Mouse (Mus musculus): Measurements from ENCODE around the gene Hebp1. TPM values are rescaled to one million over a fixed set of nuclear protein-coding genes. Genes with fewer than 3 reads are reported as not detected.

Gene Hebp1
- total RNA-seq (2017), result 1.1 and 9.1 TPM in 2 replicates

GRCm38 (mm10) chr6:135197921-135198532 lies at the start of gene Hebp1, which contains the start of gene Fam234b:
Gene Hebp1 (minus strand): TSS chr6:135198022.
Gene Fam234b (plus strand): TSS chr6:135197977.
- peak; percentile 34; the same call in 1 of the 2 replicates for ATAC-seq (ENCODE audit: extremely low read depth, insufficient number of reproducible peaks, low FRiP score, poor library complexity, severe bottlenecking)

- ATAC-seq (ENCODE audit: extremely low read depth, insufficient number of reproducible peaks, low FRiP score, poor library complexity, severe bottlenecking), result no peak
Measured at GRCm38 (mm10) chr6:135245586-135245985, 47.8 kb upstream of the Hebp1 start.

- ATAC-seq (ENCODE audit: extremely low read depth, insufficient number of reproducible peaks, low FRiP score, poor library complexity, severe bottlenecking), result no peak
Measured at GRCm38 (mm10) chr6:135240361-135240760, 42.5 kb upstream of the Hebp1 start.

GRCm38 (mm10) chr6:135238211-135238610 lies 40.4 kb upstream of the Hebp1 start:
- no peak for ATAC-seq (ENCODE audit: extremely low read depth, insufficient number of reproducible peaks, low FRiP score, poor library complexity, severe bottlenecking)

GRCm38 (mm10) chr6:135237326-135237725 lies 39.5 kb upstream of the Hebp1 start:
- no peak for ATAC-seq (ENCODE audit: extremely low read depth, insufficient number of reproducible peaks, low FRiP score, poor library complexity, severe bottlenecking)

GRCm38 (mm10) chr6:135236576-135236975 lies 38.8 kb upstream of the Hebp1 start:
- no peak for ATAC-seq (ENCODE audit: extremely low read depth, insufficient number of reproducible peaks, low FRiP score, poor library complexity, severe bottlenecking)

GRCm38 (mm10) chr6:135235742-135236141 lies 37.9 kb upstream of the Hebp1 start:
- ATAC-seq (ENCODE audit: extremely low read depth, insufficient number of reproducible peaks, low FRiP score, poor library complexity, severe bottlenecking), result no peak

GRCm38 (mm10) chr6:135232443-135233182 lies 34.8 kb upstream of the Hebp1 start:
- ATAC-seq (ENCODE audit: extremely low read depth, insufficient number of reproducible peaks, low FRiP score, poor library complexity, severe bottlenecking), result no peak

GRCm38 (mm10) chr6:135230586-135230985 lies 32.8 kb upstream of the Hebp1 start:
- no peak for ATAC-seq (ENCODE audit: extremely low read depth, insufficient number of reproducible peaks, low FRiP score, poor library complexity, severe bottlenecking)

GRCm38 (mm10) chr6:135228465-135228941 lies 30.7 kb upstream of the Hebp1 start:
- ATAC-seq (ENCODE audit: extremely low read depth, insufficient number of reproducible peaks, low FRiP score, poor library complexity, severe bottlenecking), result peak; percentile 39; the same call in 1 of the 2 replicates

- ATAC-seq (ENCODE audit: extremely low read depth, insufficient number of reproducible peaks, low FRiP score, poor library complexity, severe bottlenecking), result no peak
Measured at GRCm38 (mm10) chr6:135223786-135224416, 26.1 kb upstream of the Hebp1 start.

GRCm38 (mm10) chr6:135219916-135220315 lies 22.1 kb upstream of the Hebp1 start:
- no peak for ATAC-seq (ENCODE audit: extremely low read depth, insufficient number of reproducible peaks, low FRiP score, poor library complexity, severe bottlenecking)

GRCm38 (mm10) chr6:135218330-135218729 lies 20.5 kb upstream of the Hebp1 start:
- ATAC-seq (ENCODE audit: extremely low read depth, insufficient number of reproducible peaks, low FRiP score, poor library complexity, severe bottlenecking), result no peak

GRCm38 (mm10) chr6:135212666-135213065 lies 14.8 kb upstream of the Hebp1 start:
- ATAC-seq (ENCODE audit: extremely low read depth, insufficient number of reproducible peaks, low FRiP score, poor library complexity, severe bottlenecking), result no peak

GRCm38 (mm10) chr6:135211169-135211568 lies 13.3 kb upstream of the Hebp1 start:
- ATAC-seq (ENCODE audit: extremely low read depth, insufficient number of reproducible peaks, low FRiP score, poor library complexity, severe bottlenecking), result no peak

- ATAC-seq (ENCODE audit: extremely low read depth, insufficient number of reproducible peaks, low FRiP score, poor library complexity, severe bottlenecking), result no peak
Measured at GRCm38 (mm10) chr6:135206909-135207308, 9.1 kb upstream of the Hebp1 start.

GRCm38 (mm10) chr6:135205802-135206201 lies 8.0 kb upstream of the Hebp1 start:
- no peak for ATAC-seq (ENCODE audit: extremely low read depth, insufficient number of reproducible peaks, low FRiP score, poor library complexity, severe bottlenecking)

- ATAC-seq (ENCODE audit: extremely low read depth, insufficient number of reproducible peaks, low FRiP score, poor library complexity, severe bottlenecking), result no peak
Measured at GRCm38 (mm10) chr6:135204869-135205268, 7.0 kb upstream of the Hebp1 start.

- ATAC-seq (ENCODE audit: extremely low read depth, insufficient number of reproducible peaks, low FRiP score, poor library complexity, severe bottlenecking), result no peak
Measured at GRCm38 (mm10) chr6:135203737-135204136, 5.9 kb upstream of the Hebp1 start.

GRCm38 (mm10) chr6:135202668-135203067 lies 4.8 kb upstream of the Hebp1 start:
- ATAC-seq (ENCODE audit: extremely low read depth, insufficient number of reproducible peaks, low FRiP score, poor library complexity, severe bottlenecking), result no peak
